Mouse (Mus musculus): ENCODE measurements around the gene Sox6. TPM values are rescaled to one million over a fixed set of nuclear protein-coding genes. Genes with fewer than 3 reads are reported as not detected.

Gene Sox6
- total and polyA plus RNA-seq, 3 experiments, result 2.3 to 162 (median 3.8) TPM

GRCm38 (mm10) chr7:116038024-116038423 lies 572 bp downstream of the Sox6 start:
- ATAC-seq (ENCODE audit: extremely low read depth, insufficient number of reproducible peaks, low FRiP score, poor library complexity, severe bottlenecking) (no peak), DNase-seq (ENCODE audit: low spot score) (no peak)
- TF ChIP-seq POLR2AphosphoS5 (IDR thresholded peaks at IDR 0.05; ENCODE audit: insufficient replicate concordance, low read depth, low read length) (no peak), TAL1 (conservative IDR thresholded peaks at IDR 0.05; ENCODE audit: low read depth, low read length) (no peak), CTCF (IDR thresholded peaks at IDR 0.05; ENCODE audit: low read depth, low read length) (no peak), GATA1 (IDR thresholded peaks at IDR 0.05; ENCODE audit: borderline replicate concordance, low read length) (no peak), GATA2 (IDR thresholded peaks at IDR 0.05; ENCODE audit: borderline replicate concordance, low read depth, low read length) (no peak)
- Histone ChIP-seq H3K4me3 (ENCODE audit: low read depth, low read length) (no peak overlapping the region), H3K9me3 (replicated peaks) (no peaks in the 10 kb centered on the region), H3K4me1 (ENCODE audit: insufficient read depth, low read depth, low read length) (peaks cover 44% of the 10 kb centered on the region), H3K27me3 (ENCODE audit: insufficient read depth, low read length) (peaks cover 77% of the 10 kb centered on the region), H3K36me3 (replicated peaks) (no peaks in the 10 kb centered on the region)

DNA sequence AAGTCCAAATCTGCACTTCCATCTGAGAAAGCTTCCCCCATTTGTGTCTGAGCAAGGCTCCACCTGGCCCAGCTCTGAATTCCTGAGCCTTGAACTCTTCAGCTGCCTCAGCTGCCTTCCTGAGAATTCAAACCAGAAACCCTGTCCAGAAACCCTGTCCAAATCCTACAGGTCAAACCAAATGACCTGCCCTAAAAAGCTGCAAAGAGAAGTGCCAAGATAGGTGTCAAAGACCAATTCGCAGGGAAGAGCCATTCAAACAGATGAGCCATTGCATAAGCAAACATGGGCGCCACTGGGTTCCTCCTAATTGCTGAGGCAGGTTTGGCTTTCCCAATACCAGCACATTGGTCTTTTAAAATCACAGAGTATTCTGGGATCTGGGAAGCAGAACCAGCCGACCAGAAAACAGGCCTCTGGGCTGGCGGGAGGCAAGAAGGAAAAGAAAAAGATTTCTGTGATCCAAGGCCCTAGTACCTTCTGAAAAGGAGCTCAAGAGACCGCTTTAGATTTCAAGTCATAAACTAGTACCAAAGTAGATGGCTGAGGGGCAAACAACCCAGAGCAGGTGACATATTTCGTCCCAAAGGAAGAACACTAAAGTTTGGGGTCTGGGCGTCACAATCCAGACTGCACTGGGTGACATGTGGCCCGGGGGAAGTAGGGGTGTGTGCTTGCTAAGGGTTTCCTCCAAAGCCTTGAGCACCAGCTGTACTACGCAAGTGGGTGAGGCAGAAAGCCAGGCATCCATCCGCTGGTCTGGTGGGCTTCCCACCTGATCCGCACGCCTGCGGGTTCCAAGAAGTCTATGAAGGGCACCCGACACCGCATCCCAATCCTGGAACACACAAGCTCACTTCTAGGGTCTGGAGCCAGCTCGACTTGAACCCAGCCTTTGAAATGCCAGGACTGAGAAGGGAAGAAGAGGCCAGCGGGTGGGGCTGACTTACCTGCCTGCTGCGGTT lies 1.7 kb downstream of the Sox6 start:
- no peaks in the 10 kb centered on the region for H3K9me3 ChIP-seq (replicated peaks)
- H3K4me1 ChIP-seq (ENCODE audit: insufficient read depth, low read depth, low read length), result peaks cover 54% of the 10 kb centered on the region
- ATAC-seq (ENCODE audit: extremely low read depth, insufficient number of reproducible peaks, low FRiP score, poor library complexity, severe bottlenecking), result no peak
- TF ChIP-seq TAL1 (conservative IDR thresholded peaks at IDR 0.05; ENCODE audit: low read depth, low read length) (no peak), CTCF (IDR thresholded peaks at IDR 0.05; ENCODE audit: low read depth, low read length) (no peak), GATA1 (IDR thresholded peaks at IDR 0.05; ENCODE audit: borderline replicate concordance, low read length) (no peak), POLR2AphosphoS5 (IDR thresholded peaks at IDR 0.05; ENCODE audit: insufficient replicate concordance, low read depth, low read length) (no peak)
- H3K27me3 ChIP-seq (ENCODE audit: insufficient read depth, low read length), result peaks cover 86% of the 10 kb centered on the region
- DNase-seq (ENCODE audit: low spot score), result no peak
- no peak overlapping the region; the same call in 1 of the 2 replicates for H3K4me3 ChIP-seq (ENCODE audit: low read depth, low read length)
- H3K36me3 ChIP-seq (replicated peaks), result no peaks in the 10 kb centered on the region

DNA sequence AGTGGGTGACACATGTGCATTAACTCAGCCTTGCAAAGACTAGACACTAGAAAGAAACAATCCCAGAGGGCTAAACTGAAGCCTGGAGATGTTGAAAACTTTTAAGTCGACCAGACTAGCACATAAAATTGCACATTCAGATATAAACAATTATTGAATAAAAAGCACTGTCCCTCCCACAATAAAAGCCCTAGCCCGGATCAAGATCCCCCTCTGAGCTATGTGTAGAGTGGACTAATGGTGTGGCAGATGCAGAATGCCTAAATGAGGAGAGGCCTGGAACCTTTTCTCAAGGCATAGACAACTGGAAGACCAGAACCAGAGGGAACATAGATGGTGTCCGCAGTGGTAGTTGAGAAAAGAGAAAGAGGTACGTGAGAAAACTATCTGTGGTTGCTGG lies 3.1 kb downstream of the Sox6 start:
- no peaks in the 10 kb centered on the region for H3K36me3 ChIP-seq (replicated peaks)
- peaks cover 64% of the 10 kb centered on the region for H3K4me1 ChIP-seq (ENCODE audit: insufficient read depth, low read depth, low read length)
- no peaks in the 10 kb centered on the region for H3K9me3 ChIP-seq (replicated peaks)
- ATAC-seq (ENCODE audit: extremely low read depth, insufficient number of reproducible peaks, low FRiP score, poor library complexity, severe bottlenecking) (no peak), DNase-seq (ENCODE audit: low spot score) (no peak)
- H3K27me3 ChIP-seq (ENCODE audit: insufficient read depth, low read length), result peaks cover 97% of the 10 kb centered on the region
- no peak overlapping the region for H3K4me3 ChIP-seq (ENCODE audit: low read depth, low read length)
- TF ChIP-seq POLR2AphosphoS5 (IDR thresholded peaks at IDR 0.05; ENCODE audit: insufficient replicate concordance, low read depth, low read length) (no peak), GATA1 (IDR thresholded peaks at IDR 0.05; ENCODE audit: borderline replicate concordance, low read length) (no peak), CTCF (IDR thresholded peaks at IDR 0.05; ENCODE audit: low read depth, low read length) (no peak), GATA2 (IDR thresholded peaks at IDR 0.05; ENCODE audit: borderline replicate concordance, low read depth, low read length) (no peak), TAL1 (conservative IDR thresholded peaks at IDR 0.05; ENCODE audit: low read depth, low read length) (no peak)

- TF ChIP-seq GATA1 (IDR thresholded peaks at IDR 0.05; ENCODE audit: borderline replicate concordance, low read length) (no peak), GATA2 (IDR thresholded peaks at IDR 0.05; ENCODE audit: borderline replicate concordance, low read depth, low read length) (no peak), POLR2AphosphoS5 (IDR thresholded peaks at IDR 0.05; ENCODE audit: insufficient replicate concordance, low read depth, low read length) (no peak), TAL1 (conservative IDR thresholded peaks at IDR 0.05; ENCODE audit: low read depth, low read length) (no peak), CTCF (IDR thresholded peaks at IDR 0.05; ENCODE audit: low read depth, low read length) (no peak)
- H3K4me1 ChIP-seq (ENCODE audit: insufficient read depth, low read depth, low read length), result peaks cover 53% of the 10 kb centered on the region
- peaks cover 95% of the 10 kb centered on the region for H3K27me3 ChIP-seq (ENCODE audit: insufficient read depth, low read length)
- no peaks in the 10 kb centered on the region for H3K36me3 ChIP-seq (replicated peaks)
- no peaks in the 10 kb centered on the region for H3K9me3 ChIP-seq (replicated peaks)
- DNase-seq (ENCODE audit: low spot score), result no peak
- H3K4me3 ChIP-seq (ENCODE audit: low read depth, low read length), result peak overlapping the region; percentile 44; the same call in 1 of the 2 replicates
- no peak for ATAC-seq (ENCODE audit: extremely low read depth, insufficient number of reproducible peaks, low FRiP score, poor library complexity, severe bottlenecking)
These were observed 4.3 kb downstream of the Sox6 start for GRCm38 (mm10) chr7:116034282-116034758.

GRCm38 (mm10) chr7:116033371-116034241 lies 5.0 kb downstream of the Sox6 start:
- no peak for TF ChIP-seq GATA1 (IDR thresholded peaks at IDR 0.05; ENCODE audit: borderline replicate concordance, low read length)
- TF ChIP-seq CTCF (IDR thresholded peaks at IDR 0.05; ENCODE audit: low read depth, low read length), result no peak
- TF ChIP-seq TAL1 (conservative IDR thresholded peaks at IDR 0.05; ENCODE audit: low read depth, low read length), result no peak
- TF ChIP-seq GATA2 (IDR thresholded peaks at IDR 0.05; ENCODE audit: borderline replicate concordance, low read depth, low read length), result no peak
- TF ChIP-seq POLR2AphosphoS5 (IDR thresholded peaks at IDR 0.05; ENCODE audit: insufficient replicate concordance, low read depth, low read length), result no peak
- H3K9me3 ChIP-seq (replicated peaks), result no peaks in the 10 kb centered on the region
- peak overlapping the region; percentile 64; the same call in 1 of the 2 replicates for H3K4me3 ChIP-seq (ENCODE audit: low read depth, low read length)
- DNase-seq (ENCODE audit: low spot score) (no peak), ATAC-seq (ENCODE audit: extremely low read depth, insufficient number of reproducible peaks, low FRiP score, poor library complexity, severe bottlenecking) (no peak)
- no peaks in the 10 kb centered on the region for H3K36me3 ChIP-seq (replicated peaks)
- H3K4me1 ChIP-seq (ENCODE audit: insufficient read depth, low read depth, low read length), result peaks cover 48% of the 10 kb centered on the region
- peaks cover 88% of the 10 kb centered on the region for H3K27me3 ChIP-seq (ENCODE audit: insufficient read depth, low read length)

All from G1E (cell line).